Mouse (Mus musculus): ENCODE data around the gene Gm20388.

Gene Gm20388

GRCm38 (mm10) chr8:121955825-121956500 is 2045.3 kb downstream of the Gm20388 start:
- no peak for DNase-seq (ENCODE audit: low spot score in 2 of 2)

DNA sequence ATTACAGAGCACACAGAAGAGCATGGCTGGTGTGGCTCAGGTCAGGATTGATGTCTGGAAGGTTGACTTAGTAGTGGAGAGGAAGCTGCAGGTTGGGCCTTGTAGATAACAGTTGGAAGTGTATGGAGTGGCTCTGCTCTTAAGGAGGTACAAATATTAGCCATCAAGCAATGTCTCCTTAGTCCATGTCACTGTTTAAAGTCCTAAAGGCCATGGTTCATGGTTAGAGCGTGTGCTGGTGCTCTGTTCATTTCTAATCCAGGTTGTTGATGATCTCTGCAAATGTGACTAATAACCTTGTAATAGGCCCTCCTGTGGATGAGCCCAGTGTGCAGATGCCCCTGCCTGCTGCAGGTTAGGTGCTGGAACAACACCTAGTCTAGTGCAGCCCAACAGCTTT is 2047.8 kb downstream of the Gm20388 start:
- DNase-seq (ENCODE audit: low spot score in 2 of 2): no peak

DNA sequence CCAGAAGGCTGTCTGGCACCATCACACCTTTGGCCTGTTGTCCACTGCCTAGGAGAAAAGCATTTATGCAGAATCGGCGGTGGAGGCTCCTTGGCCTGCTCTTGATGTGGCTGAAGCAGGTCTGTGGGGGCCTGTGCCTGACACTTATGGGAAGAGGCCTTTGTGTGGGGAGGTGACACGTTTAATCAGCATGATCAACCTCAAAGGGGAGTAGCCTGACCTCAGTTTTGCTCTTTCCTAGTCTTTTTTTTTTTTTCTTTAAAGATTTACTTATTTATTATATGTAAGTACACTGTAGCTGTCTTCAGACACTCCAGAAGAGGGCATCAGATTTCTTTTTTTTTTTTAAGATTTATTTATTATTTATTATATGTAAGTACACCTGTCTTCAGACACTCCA is 2052.3 kb downstream of the Gm20388 start:
- no peak for DNase-seq (ENCODE audit: low spot score in 2 of 2)

DNA sequence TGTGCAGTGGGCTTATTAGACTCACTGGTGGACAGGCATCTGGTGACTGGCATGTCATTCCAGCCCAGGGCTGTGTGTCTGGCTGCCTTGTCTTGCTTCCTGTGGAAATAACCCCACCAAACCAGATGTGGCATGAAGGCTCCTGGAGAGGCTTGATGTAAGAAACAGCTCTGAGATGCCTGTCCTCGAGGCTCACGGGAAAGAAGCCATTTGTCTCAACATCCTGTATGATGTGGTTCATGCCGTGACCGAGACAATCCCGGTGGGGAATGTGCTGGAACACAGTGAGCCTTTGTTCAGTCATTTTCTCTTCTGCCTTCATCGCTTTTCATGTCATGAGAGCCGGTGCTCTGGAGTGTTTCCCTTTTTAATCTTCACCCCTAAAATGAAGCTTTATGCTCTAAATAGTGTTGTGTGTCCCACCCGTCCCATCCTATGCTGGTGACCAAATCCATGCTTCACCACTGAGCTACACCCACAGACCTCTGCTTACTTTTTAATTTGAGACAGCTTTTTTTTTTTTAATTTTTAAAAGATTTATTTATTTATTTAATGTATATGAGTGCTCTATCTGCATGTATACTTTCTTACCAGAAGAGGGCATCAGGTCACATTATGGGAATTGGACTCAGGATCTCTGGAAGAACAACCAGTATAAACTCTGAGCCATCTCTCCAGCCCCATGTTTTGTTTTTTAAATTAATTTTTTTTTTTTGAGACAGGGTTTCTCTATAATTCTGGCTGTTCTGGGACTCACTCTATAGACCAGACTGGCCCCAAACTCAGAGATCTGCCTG is 2054.3 kb downstream of the Gm20388 start:
- DNase-seq (ENCODE audit: low spot score in 2 of 2): no peak

DNA sequence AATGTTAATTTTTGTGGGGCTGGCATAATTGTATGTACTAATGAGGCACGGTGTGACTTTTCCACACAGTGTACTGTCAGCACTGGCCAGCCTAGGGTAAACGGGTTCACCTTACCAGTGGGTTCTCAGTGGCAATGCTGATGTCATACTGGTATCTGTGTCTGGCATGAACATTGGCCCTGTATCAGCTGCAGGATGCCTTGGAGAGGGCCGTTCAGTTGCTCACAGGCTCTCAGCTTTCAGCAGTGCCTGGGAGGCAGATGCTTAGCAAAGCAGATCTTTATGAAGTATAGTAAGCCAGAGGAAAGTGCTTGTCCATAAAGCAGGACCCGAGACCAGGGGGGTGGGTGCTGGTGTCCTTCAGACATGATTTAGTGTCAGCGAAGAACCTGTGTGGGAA is 2055.5 kb downstream of the Gm20388 start:
- DNase-seq (ENCODE audit: low spot score in 2 of 2): no peak

- no peak for DNase-seq (ENCODE audit: low spot score in 2 of 2)
Measured at GRCm38 (mm10) chr8:121966714-121967448, 2056.2 kb downstream of the Gm20388 start.

GRCm38 (mm10) chr8:121967977-121968376 is 2057.3 kb downstream of the Gm20388 start:
- DNase-seq (ENCODE audit: low spot score in 2 of 2): no peak

- DNase-seq (ENCODE audit: low spot score in 2 of 2): no peak
Measured at GRCm38 (mm10) chr8:121968542-121968941, 2057.9 kb downstream of the Gm20388 start.

DNA sequence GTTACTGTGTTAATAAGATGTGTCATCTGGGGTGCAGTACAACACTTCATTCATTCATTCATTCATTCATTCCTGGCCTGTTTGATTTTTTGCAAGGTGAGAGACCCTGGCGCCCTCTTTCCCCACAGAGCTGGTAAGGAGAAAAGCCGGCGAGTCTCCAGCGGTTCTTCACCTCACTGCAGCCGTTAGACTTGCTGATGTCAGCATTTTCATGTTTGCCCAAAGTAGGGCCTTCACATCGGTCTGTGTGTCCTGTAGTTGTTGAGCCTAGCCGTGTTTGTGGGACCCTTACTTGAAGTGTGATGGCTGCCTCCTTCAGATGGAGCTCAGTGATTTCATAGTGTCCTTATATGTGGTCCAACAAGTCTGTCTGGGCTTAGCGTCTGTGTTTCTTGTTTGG is 2059.6 kb downstream of the Gm20388 start:
- DNase-seq (ENCODE audit: low spot score in 2 of 2): no peak

DNA sequence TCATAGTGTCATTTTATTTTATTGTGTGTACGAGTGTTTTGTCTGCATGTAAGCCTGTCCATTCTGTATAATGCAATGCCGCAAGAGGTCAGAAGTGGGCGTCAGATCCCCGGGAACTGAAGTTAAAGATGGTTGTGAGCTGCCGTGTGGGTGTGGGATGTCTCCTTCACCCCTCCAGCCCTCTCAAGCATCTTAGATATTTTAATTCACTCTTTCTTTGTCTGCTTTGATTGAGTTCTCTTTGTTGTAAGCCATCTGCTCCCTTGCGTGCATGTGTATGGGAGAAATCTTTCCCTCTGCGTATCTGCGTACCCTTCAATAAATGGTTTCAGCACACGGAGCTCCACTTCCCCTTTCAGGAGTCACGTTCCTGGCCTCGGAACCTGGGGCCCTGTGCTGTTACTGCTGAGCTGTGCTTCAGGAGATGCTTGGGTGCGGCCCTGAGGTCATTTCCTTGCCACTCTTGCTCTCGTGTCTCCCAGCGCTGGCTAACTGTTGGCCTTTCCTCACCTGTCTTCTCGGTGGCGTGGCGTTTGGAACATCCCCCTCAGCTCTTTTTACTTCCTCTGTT is 2060.9 kb downstream of the Gm20388 start:
- no peak for DNase-seq (ENCODE audit: low spot score in 2 of 2)

DNA sequence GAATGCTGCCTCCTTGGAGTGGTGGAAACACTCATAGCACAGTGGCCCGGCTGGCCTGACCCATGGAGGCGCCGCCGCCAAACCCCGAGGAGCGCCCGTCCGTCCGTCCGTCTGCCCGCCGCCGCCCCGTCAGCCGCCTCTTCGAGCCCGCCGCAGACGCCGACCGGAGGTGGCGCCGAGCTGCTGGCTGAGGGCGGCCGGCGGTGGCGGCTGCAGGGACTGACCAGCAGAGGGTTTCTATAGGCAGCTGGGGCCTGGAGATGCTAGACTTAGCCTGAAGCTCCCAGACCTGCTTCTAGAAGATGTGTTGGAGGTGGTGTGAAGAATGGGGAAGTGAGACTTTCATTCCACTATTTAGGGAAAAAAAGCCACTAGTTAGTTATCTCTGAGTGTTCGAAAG is 2063.3 kb downstream of the Gm20388 start:
- no peak for DNase-seq (ENCODE audit: low spot score in 2 of 2)

DNA sequence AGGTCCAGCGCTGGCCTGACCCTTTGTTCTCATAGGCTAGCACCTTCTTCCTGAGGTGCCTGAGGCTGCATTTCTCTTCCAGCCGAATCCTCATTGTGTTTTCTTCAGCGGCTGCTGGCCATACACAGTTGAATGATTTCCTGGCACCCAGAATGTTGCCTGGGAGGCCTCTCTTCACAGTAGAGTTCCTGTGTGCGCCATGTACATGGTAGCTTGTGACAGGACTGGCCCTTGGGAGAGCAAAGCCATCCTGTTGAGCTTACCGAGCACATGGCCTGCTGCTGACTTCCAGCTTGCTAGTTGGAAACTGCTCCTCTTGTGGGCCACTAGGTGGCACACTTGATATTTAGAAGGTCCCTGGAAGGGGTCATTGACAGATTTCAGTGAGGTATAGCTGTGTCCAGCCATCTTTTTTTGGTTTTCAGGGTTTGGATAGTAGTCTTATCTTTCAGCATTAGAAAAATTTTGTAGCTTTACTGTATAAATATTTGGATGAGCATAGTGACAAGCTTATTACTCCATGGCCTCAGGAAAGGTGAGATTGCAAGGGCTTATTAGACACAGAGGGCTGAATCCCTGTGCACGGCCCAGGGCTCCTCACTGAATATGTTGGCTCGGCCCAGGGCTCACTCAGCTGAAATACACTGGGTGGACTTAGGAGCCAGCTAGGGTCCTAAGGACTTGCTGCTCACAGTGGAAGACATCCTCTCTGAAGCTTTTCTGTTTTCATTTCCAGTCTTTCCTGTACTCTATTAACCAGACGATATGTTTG is 2067.4 kb downstream of the Gm20388 start:
- no peak for DNase-seq (ENCODE audit: low spot score in 2 of 2)

GRCm38 (mm10) chr8:121978670-121979069 is 2068.0 kb downstream of the Gm20388 start:
- no peak for DNase-seq (ENCODE audit: low spot score in 2 of 2)

GRCm38 (mm10) chr8:121980792-121981519 is 2070.3 kb downstream of the Gm20388 start:
- no peak for DNase-seq (ENCODE audit: low spot score in 2 of 2)

GRCm38 (mm10) chr8:121981520-121981895 is 2070.9 kb downstream of the Gm20388 start:
- no peak for DNase-seq (ENCODE audit: low spot score in 2 of 2)

- DNase-seq (ENCODE audit: low spot score in 2 of 2): no peak
Measured at GRCm38 (mm10) chr8:121985673-121986072, 2075.0 kb downstream of the Gm20388 start.

DNA sequence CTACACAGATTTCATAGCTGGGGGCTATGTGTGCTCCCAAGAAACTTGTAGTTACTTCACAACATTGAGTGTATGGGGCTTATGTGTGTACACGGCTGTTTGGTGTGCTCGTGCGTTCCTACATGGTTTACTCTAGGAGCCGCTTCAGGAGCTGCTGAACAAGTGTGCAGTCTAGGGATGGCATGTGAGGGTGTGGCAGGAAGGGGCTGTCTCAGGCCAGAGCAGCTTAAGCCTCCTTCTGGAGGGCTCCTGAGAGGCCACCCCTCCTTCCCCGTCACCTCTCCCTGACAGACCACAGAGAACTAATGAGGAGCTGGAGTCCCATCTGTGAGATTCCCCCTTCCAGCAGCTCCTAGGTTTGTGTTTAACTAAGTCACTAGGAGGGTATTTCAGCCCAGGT is 2077.3 kb downstream of the Gm20388 start:
- DNase-seq (ENCODE audit: low spot score in 2 of 2): no peak

DNA sequence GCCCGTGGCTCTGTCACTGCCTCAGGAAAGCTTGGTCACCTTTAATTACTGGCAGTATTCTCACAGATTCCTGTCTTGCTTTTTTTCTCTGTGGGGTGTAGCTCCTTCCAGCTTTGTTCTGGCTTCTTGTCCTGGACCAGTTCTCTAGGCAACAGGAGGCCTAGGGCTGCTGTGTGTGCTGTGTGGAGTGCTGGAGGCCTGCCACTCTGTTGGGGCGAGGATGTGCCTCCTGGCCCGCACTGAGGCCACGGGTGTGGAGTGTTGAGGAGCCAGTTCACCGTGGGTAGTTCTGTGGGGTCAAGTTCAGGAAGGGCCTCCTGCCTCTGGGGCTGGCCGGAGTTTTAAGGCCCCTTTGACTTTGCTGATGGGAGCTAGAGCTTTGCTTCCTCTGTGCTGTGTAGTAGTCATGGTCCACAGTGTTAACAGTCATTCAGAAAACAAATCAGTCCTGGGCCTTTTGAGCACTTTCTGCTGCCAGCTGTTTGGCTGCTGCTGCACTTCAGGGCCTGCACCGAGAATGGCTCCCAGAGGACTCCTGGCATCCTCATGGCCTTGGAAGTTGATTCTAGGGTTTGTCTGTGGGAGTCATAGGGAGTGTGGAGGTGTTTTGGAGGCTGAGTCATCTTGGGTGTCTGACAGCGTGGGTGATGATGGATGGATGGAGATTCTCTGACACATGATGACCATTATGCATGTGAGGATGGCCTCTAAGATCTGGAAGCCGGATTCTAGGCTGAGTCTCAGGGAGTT is 2080.0 kb downstream of the Gm20388 start:
- no peak for DNase-seq (ENCODE audit: low spot score in 2 of 2)

DNA sequence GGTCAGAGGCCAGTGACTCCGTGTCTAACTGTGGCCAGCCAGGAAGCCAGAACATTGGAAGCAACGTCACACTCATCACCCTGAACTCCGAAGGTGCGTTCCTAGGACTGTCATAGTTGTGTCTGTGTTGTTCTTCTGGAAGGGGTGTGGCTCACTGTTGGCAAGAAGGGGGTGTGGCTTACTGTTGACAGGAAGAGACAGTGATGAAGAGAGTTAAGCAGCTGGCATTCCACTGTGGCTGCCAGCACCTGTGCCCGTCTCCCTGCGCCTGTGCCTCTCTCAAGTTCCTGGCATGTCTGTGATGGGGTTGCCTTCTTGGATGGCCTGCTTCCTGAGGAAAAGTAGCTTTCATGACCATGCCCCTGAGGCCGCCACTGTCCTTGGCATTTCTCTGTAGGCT is 2081.0 kb downstream of the Gm20388 start:
- no peak for DNase-seq (ENCODE audit: low spot score in 2 of 2)

DNA sequence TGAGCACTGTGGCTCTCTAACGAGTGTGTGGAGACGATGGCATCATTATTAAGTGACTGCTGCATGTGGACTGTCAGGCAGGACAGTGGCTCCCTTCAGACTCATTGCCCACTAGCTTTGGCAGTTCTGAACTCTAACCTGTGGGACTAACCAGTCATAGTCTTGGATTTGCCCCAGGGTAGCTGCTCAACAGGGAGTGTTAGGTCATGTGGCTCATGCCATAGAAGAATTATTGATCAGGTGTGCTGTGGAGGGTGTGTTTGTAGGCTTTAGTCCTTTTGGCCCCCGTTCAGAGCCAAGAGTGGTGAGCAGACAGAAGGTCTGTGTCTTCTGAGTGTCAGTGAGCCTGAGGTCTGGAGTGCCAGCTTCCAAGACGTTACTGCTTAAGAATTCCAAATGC is 2082.3 kb downstream of the Gm20388 start:
- DNase-seq (ENCODE audit: low spot score in 2 of 2): no peak
